Mouse (Mus musculus): ENCODE measurements at regions not wholly inside any gene's neighbourhood (a gene's known extent, or its start where the extent isn't known, plus 50 kb on each side); places are given as distances from the start of the nearest gene placed in this dataset.

GRCm38 (mm10) chr5:125876296-125876695 lies 344.7 kb downstream of the Tmem132b start:
- TF ChIP-seq EP300 (IDR thresholded peaks at IDR 0.05; ENCODE audit: low read depth) (no peak), CTCF (IDR thresholded peaks at IDR 0.05; ENCODE audit: low read depth) (no peak)
